Mouse (Mus musculus) heart, postnatal 0 days (tissue): Measurements from ENCODE around the gene Chil1.

Experiments used
- CTCF ChIP-seq: IDR thresholded peaks from 2 replicates; pipeline ENCODE4 v1.5.1; 2016; ENCODE audit warnings: antibody characterized with exemption, control low read depth, low read depth
- EP300 ChIP-seq: IDR thresholded peaks from 2 replicates; pipeline ENCODE4 v1.6.1; 2016; ENCODE audit warnings: antibody characterized with exemption, low read depth

DNA sequence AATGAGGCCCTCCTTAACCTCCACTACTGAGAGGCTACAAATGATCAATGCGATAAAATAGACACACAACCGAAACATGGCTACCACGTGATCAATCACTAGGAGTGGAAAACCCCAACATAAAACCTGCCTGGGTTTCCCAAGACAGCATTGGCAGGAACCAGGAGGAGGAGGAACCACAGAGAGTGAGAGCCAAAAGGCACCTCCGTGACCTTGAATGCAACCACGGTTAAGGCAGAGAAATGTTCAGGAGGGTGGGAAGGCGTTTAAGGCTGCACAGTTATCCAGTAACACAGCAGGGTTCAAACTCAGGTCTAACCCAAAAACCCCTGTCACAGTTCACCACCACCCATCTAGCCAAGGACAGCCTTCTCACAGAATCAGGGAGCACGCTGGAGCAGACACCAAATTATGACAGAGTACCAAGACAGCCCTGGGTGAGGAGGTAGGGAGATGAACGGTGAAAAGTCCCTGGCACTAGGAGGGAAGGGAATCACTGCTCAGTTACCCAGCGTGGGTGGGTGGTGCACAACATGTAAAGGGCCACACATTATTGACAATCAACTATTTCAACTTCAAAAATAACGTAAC lies 48.8 kb downstream of the Chil1 start:
- no peak for TF ChIP-seq CTCF
- no peak for TF ChIP-seq EP300
